Mouse (Mus musculus): Measurements from ENCODE around the gene Dmrta1. TPM values are rescaled to one million over a fixed set of nuclear protein-coding genes. Genes with fewer than 3 reads are reported as not detected.
"Not testable (repeated sequence)": the region's sequence is repeated elsewhere in the genome, so short reads cannot be mapped to it uniquely, and the experiment has no call there.

Gene Dmrta1
- under 1 TPM; 0.18 to 0.27 TPM for total RNA-seq (2021)
- long read RNA-seq, experiment 1: 0 reads
- long read RNA-seq, experiment 2: 0 reads

GRCm38 (mm10) chr4:89679195-89679594, at the start of gene Dmrta1:
Dmrta1 (plus strand) TSS chr4:89679436.
- no peak for DNase-seq

GRCm38 (mm10) chr4:89630374-89631079, 48.7 kb upstream of the Dmrta1 start:
- no peak for DNase-seq

- no peak for DNase-seq
Measured at GRCm38 (mm10) chr4:89631560-89631959, 47.7 kb upstream of the Dmrta1 start.

GRCm38 (mm10) chr4:89638651-89639050, 40.6 kb upstream of the Dmrta1 start:
- no peak for DNase-seq

- no peak for DNase-seq
Measured at GRCm38 (mm10) chr4:89644235-89645115, 34.8 kb upstream of the Dmrta1 start.

- no peak for DNase-seq
Measured at GRCm38 (mm10) chr4:89650352-89651311, 28.6 kb upstream of the Dmrta1 start.

- no peak for DNase-seq
Measured at GRCm38 (mm10) chr4:89651312-89651686, 27.9 kb upstream of the Dmrta1 start.

GRCm38 (mm10) chr4:89651779-89652178, 27.5 kb upstream of the Dmrta1 start:
- DNase-seq: no peak

GRCm38 (mm10) chr4:89663406-89663805, 15.8 kb upstream of the Dmrta1 start:
- DNase-seq: no peak

GRCm38 (mm10) chr4:89674711-89675110, 4.5 kb upstream of the Dmrta1 start:
- DNase-seq: no peak

- DNase-seq: no peak
Measured at GRCm38 (mm10) chr4:89677903-89678302, 1.3 kb upstream of the Dmrta1 start.

GRCm38 (mm10) chr4:89678713-89679112, 523 bp upstream of the Dmrta1 start:
- DNase-seq: no peak

GRCm38 (mm10) chr4:89687961-89688803, 8.9 kb downstream of the Dmrta1 start:
- DNase-seq: peak; percentile 64

GRCm38 (mm10) chr4:89688804-89689497, 9.7 kb downstream of the Dmrta1 start:
- no peak for DNase-seq

GRCm38 (mm10) chr4:89691936-89692335, 12.7 kb downstream of the Dmrta1 start:
- DNase-seq: no peak

- DNase-seq: no peak
Measured at GRCm38 (mm10) chr4:89692780-89693179, 13.5 kb downstream of the Dmrta1 start.

GRCm38 (mm10) chr4:89695589-89695988, 16.4 kb downstream of the Dmrta1 start:
- no peak for DNase-seq

GRCm38 (mm10) chr4:89697951-89698350, 18.7 kb downstream of the Dmrta1 start:
- no peak for DNase-seq

GRCm38 (mm10) chr4:89723526-89724190, 44.4 kb downstream of the Dmrta1 start:
- DNase-seq: not testable (repeated sequence)
